In the genomic region with DNA sequence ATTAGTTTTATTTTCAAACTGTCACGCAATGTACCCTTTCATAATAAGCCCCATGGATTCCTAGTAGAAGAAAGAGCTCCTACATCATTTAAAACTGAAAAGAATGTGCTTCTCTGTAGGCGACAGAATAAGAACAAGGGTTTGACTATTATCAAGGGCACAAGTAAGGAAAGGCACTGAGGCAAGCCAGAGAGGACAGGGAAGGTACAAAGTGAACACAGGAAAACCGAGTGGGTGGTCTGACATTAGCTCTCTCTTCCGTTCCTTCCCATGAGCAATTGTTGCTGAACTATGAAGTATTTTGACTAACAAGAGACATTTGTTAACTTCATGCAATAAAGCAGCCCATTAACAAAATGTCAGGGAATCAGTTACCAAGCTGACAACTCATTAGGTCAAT, we compare ENCODE assay signal across 18 mouse cellular contexts.
A peak's percentile ranks its signal among the peaks of the same experiment; 100 is the strongest.
DNase-seq lines count a peak whose midpoint lies in the region; ATAC-seq and TF ChIP-seq lines count a peak whose summit lies in the region.
"Had no signal": no experiment of that assay in that cellular context is flagged by ENCODE, and none has a peak within 500 bp of the region (broad histone marks: within the 10 kb centered on the region; RNA-seq: fewer than 3 reads in every experiment).

No protein-coding gene starts in this region.

- H3K4me2 ChIP-seq in kidney, postnatal 0 days (ENCODE audit: low read length), result no peak overlapping the region
- no peak overlapping the region for H3K4me2 ChIP-seq in kidney, embryonic 14.5 days (replicated peaks; ENCODE audit: low read depth, low read length)
- no peak overlapping the region for H3K4me2 ChIP-seq in forebrain, embryonic 15.5 days (replicated peaks)
- H3K4me2 ChIP-seq: embryonic facial prominence, embryonic 15.5 days had no signal

- ATAC-seq in kidney, postnatal 0 days (replicated peaks; ENCODE audit: low FRiP score, low read depth), result no peak
- ATAC-seq in kidney, embryonic 14.5 days (ENCODE audit: low FRiP score, low TSS enrichment), result no peak
- peak; percentile 73 for ATAC-seq in forebrain, embryonic 15.5 days (replicated peaks)
- ATAC-seq: inflammation-experienced regulatory T-cells, adult 6 months; lung, postnatal 0 days had no signal

- TF ChIP-seq CTCF in kidney, postnatal 0 days (IDR thresholded peaks at IDR 0.05; ENCODE audit: low read depth), result no peak

- DNase-seq in kidney, postnatal 0 days (ENCODE audit: low spot score), result peak; percentile 35
- DNase-seq in right cerebral cortex, adult 18-20 months, result peak; percentile 24
- DNase-seq in right cerebral cortex, adult 2 months (ENCODE audit: low spot score in 2 of 2), result no peak
- peak; percentile 29 for DNase-seq in telencephalon, adult 2 months (ENCODE audit: low read depth, low spot score)
- no peak for DNase-seq in cerebellum, adult 11 months
- DNase-seq in cerebellum, adult 11-12 months, result no peak
- DNase-seq: adrenal gland, adult 8-10 months; B cell, adult 2 months; cerebellum, adult 9-11 months; kidney, adult 9 months; left cerebral cortex, postnatal 4 days had no signal

- no peaks in the 10 kb centered on the region for H3K36me3 ChIP-seq in kidney, postnatal 0 days (ENCODE audit: insufficient read depth, low read length)
- H3K36me3 ChIP-seq in kidney, embryonic 14.5 days (ENCODE audit: control insufficient read depth, insufficient read depth, low read length), result no peaks in the 10 kb centered on the region
- no peaks in the 10 kb centered on the region for H3K36me3 ChIP-seq in forebrain, embryonic 15.5 days
- H3K36me3 ChIP-seq: embryonic facial prominence, embryonic 15.5 days; midbrain, embryonic 10.5 days had no signal

- no peak overlapping the region for H3K4me3 ChIP-seq in kidney, postnatal 0 days (replicated peaks; ENCODE audit: low read depth, low read length)
- no peak overlapping the region for H3K4me3 ChIP-seq in kidney, embryonic 14.5 days (ENCODE audit: low read length)
- no peak overlapping the region for H3K4me3 ChIP-seq in forebrain, embryonic 15.5 days
- H3K4me3 ChIP-seq: embryonic facial prominence, embryonic 15.5 days; midbrain, embryonic 10.5 days had no signal

- no peak overlapping the region for H3K9ac ChIP-seq in kidney, postnatal 0 days (ENCODE audit: low read depth, low read length)
- H3K9ac ChIP-seq in kidney, embryonic 14.5 days (ENCODE audit: low read depth, low read length), result no peak overlapping the region
- H3K9ac ChIP-seq in forebrain, embryonic 15.5 days (replicated peaks), result no peak overlapping the region
- H3K9ac ChIP-seq: embryonic facial prominence, embryonic 15.5 days; liver, embryonic 14.5 days had no signal

- WGBS in kidney, postnatal 0 days, result 38% methylated on average over 4 of the region's 4 CpGs
- 44% methylated on average over 4 of the region's 4 CpGs for WGBS in kidney, embryonic 14.5 days
- 2% methylated on average over 4 of the region's 4 CpGs for WGBS in forebrain, embryonic 15.5 days

- H3K27ac ChIP-seq in kidney, postnatal 0 days, result no peak overlapping the region
- no peak overlapping the region for H3K27ac ChIP-seq in kidney, embryonic 14.5 days (ENCODE audit: low read depth, low read length)
- no peak overlapping the region for H3K27ac ChIP-seq in forebrain, embryonic 15.5 days (replicated peaks)
- H3K27ac ChIP-seq: embryonic facial prominence, embryonic 15.5 days; liver, embryonic 14.5 days; midbrain, embryonic 10.5 days had no signal

- H3K4me1 ChIP-seq in kidney, postnatal 0 days (replicated peaks; ENCODE audit: insufficient read depth, low read length), result no peaks in the 10 kb centered on the region
- H3K4me1 ChIP-seq in kidney, embryonic 14.5 days (ENCODE audit: control insufficient read depth, insufficient read depth, low read length), result no peaks in the 10 kb centered on the region
- peaks cover 5% of the 10 kb centered on the region for H3K4me1 ChIP-seq in forebrain, embryonic 15.5 days
- H3K4me1 ChIP-seq: embryonic facial prominence, embryonic 15.5 days; midbrain, embryonic 10.5 days had no signal

- no peaks in the 10 kb centered on the region for H3K9me3 ChIP-seq in kidney, postnatal 0 days (replicated peaks; ENCODE audit: low read length)
- H3K9me3 ChIP-seq in kidney, embryonic 14.5 days (ENCODE audit: control insufficient read depth, low read length), result no peaks in the 10 kb centered on the region
- H3K9me3 ChIP-seq in forebrain, embryonic 15.5 days, result no peaks in the 10 kb centered on the region
- H3K9me3 ChIP-seq: embryonic facial prominence, embryonic 15.5 days; midbrain, embryonic 10.5 days had no signal

- H3K27me3 ChIP-seq in kidney, postnatal 0 days (ENCODE audit: insufficient read depth, low read length), result no peaks in the 10 kb centered on the region
- H3K27me3 ChIP-seq in kidney, embryonic 14.5 days (ENCODE audit: control insufficient read depth, insufficient read depth, low read length), result no peaks in the 10 kb centered on the region
- H3K27me3 ChIP-seq in forebrain, embryonic 15.5 days, result no peaks in the 10 kb centered on the region
- H3K27me3 ChIP-seq: embryonic facial prominence, embryonic 15.5 days had no signal

Comparison
In these comparisons a context has a peak if more than half of its experiments do, and no peak if none do; other contexts are left out.
1. DNase-seq: peak in kidney, postnatal 0 days (single experiment), right cerebral cortex, adult 18-20 months (single experiment) and telencephalon, adult 2 months (single experiment); none in right cerebral cortex, adult 2 months (0 of 2), cerebellum, adult 11 months (single experiment) and cerebellum, adult 11-12 months (single experiment).